Mouse (Mus musculus) myocyte (in vitro differentiated cells): ENCODE measurements around the gene Podnl1.

Experiments used
- E2F4 ChIP-seq: IDR thresholded peaks from one replicate; pipeline ENCODE4 v1.6.1; 2011; ENCODE audit warnings: mild to moderate bottlenecking, control low read depth, moderate library complexity; ENCODE audit not compliant: insufficient read depth
- MAX ChIP-seq: IDR thresholded peaks from one replicate; pipeline ENCODE4 v1.6.1; 2011; ENCODE audit warnings: low read depth, mild to moderate bottlenecking, control low read depth
- POLR2A ChIP-seq: IDR thresholded peaks from one replicate; pipeline ENCODE4 v1.6.1; 2011; ENCODE audit warnings: low read depth, mild to moderate bottlenecking, control low read depth, moderate library complexity; ENCODE audit not compliant: insufficient read length
- POLR2AphosphoS2 ChIP-seq: IDR thresholded peaks from one replicate; pipeline ENCODE4 v1.6.1; 2011; ENCODE audit warnings: low read depth, control low read depth; ENCODE audit not compliant: insufficient read length
- REST ChIP-seq: IDR thresholded peaks from one replicate; pipeline ENCODE4 v1.6.1; 2011; ENCODE audit warnings: mild to moderate bottlenecking, control low read depth, moderate library complexity; ENCODE audit not compliant: insufficient read depth, insufficient read length
- TCF12 ChIP-seq: IDR thresholded peaks from one replicate; pipeline ENCODE4 v1.6.1; 2011; ENCODE audit warnings: mild to moderate bottlenecking, control low read depth; ENCODE audit not compliant: poor library complexity, insufficient read depth, severe bottlenecking

- TF ChIP-seq POLR2A = no peak
- TF ChIP-seq TCF12 = no peak
- TF ChIP-seq REST = no peak
- no peak for TF ChIP-seq POLR2AphosphoS2
- no peak for TF ChIP-seq E2F4
- TF ChIP-seq MAX = no peak
Measured at GRCm38 (mm10) chr8:84144636-84145245, 19.0 kb downstream of the Podnl1 start.
